Mouse (Mus musculus): ENCODE measurements around the gene Atpaf1.

Atpaf1 gene

DNA sequence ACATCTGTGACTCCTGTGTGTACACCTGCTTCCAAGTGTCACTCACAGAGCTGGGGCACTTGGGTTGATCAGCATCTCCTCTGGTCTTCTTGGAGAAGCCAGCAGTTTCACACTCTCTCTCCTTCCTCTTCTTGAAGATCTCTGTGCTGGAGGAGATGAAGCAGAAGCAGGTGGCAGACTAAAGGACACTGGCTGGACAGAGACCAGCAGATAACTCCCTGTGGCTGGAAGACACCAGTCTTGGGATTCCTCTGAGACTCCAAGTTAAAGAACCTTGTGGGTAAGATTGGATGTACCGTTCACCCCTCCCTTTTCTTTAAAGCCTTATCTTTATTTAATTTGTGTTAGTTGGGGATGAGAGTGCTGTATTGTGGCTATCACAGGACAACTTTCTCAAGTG lies 63.5 kb downstream of the Atpaf1 start:
- no peak for DNase-seq (ENCODE audit: low spot score in 2 of 2)

GRCm38 (mm10) chr4:115848990-115849677 lies 64.5 kb downstream of the Atpaf1 start:
- DNase-seq (ENCODE audit: low spot score in 2 of 2): no peak

DNA sequence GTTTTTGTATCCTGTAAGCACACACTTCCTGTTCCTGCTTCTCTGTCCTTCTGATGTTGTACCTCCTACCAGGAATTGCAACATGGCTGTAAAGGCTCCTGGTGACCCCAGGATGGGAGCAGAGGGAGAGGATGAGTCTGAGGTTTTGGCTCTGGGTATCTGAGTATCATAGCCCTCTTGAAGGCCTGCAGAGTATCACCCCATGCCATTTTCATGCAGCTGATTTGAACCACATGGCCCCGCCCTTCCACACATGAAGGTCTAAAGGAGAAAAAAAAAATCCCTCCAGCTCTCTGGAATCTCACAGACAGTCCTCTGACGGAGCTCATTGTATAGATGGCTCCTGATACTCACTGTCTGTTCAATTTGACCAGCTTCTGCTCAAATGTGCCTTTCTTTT lies 65.5 kb downstream of the Atpaf1 start:
- no peak for DNase-seq (ENCODE audit: low spot score in 2 of 2)

DNA sequence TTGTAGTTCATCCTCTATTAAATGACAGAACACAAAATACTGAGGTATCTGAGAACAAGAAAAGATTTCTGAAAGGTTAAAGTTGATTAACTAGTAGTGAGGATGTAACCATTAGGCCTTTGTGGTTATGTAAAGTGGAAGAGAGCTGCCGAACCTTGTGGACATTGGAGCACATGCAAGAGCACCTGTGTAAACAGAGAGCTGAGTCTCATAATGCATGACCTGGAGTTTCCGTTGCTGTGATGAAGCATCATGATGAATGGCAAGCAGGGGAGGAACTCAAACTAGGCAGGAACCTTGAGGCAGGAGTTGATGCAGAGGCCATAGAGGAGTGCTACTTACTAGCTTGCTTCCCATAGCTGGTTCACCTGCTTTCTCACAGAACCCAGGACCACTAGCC lies 66.0 kb downstream of the Atpaf1 start:
- no peak for DNase-seq (ENCODE audit: low spot score in 2 of 2)

DNA sequence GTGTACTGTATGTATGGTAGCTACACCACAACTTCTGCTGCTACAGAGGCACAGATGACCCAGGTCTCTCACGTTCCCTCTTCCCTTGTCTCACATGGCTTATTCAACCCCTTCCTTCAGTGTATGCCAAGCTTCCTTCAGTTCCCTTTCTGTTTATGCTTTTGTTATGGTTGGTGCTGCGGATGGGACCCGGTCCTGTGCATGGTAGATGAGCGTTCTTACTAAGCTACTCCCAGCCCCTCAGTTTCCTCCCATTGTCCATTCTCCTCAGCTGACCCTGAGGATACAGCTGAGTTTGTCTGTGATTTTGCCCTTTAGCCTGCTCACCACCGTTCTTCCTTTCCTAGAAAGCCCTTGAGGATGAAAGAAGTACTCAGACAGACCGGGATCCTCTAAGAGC lies 67.0 kb downstream of the Atpaf1 start:
- no peak for DNase-seq (ENCODE audit: low spot score in 2 of 2)

GRCm38 (mm10) chr4:115855100-115855499 lies 70.5 kb downstream of the Atpaf1 start:
- no peak for DNase-seq (ENCODE audit: low spot score in 2 of 2)

GRCm38 (mm10) chr4:115855609-115856008 lies 71.0 kb downstream of the Atpaf1 start:
- DNase-seq (ENCODE audit: low spot score in 2 of 2): no peak

GRCm38 (mm10) chr4:115856282-115856681 lies 71.7 kb downstream of the Atpaf1 start:
- no peak for DNase-seq (ENCODE audit: low spot score in 2 of 2)

GRCm38 (mm10) chr4:115857293-115857883 lies 72.8 kb downstream of the Atpaf1 start:
- DNase-seq (ENCODE audit: low spot score in 2 of 2): no peak

DNA sequence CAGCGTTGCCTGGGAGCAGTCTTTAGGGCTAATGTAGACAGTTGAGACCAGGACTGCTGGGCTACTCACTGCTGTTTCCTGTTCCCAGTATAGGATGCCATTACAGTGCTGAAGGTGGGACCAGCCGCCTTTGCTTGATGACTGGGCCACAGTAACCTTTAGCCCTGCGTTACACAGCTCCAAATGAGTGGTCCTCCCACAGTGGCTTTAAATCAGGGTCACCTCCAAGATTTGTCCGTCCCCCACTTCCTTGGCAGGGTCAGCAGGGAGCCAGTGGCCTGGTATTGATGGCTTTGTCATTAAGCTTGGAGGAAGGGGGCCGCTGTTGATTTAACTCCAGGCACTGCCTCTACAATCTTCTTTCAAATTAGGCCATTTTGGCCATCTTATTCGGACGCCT lies 78.7 kb downstream of the Atpaf1 start:
- no peak for DNase-seq (ENCODE audit: low spot score in 2 of 2)

DNA sequence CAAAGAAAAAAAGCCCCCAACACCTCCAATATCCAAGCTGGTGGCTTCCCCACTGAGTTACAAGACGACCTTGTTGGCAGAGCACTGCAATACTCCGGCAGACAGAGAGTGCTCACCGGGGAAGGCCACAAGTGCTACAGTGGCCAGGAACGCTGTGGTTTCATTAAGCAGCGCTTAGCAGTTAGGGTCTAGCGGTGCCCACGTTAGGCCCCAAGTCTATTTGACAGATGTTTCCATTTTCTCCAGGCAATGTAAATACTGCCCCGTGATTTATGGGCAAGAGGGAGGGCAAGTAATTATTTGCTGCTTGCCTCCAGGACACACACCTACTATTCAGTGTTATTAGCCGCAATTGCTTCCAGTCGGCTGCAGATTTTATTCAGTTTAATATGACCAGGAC lies 79.3 kb downstream of the Atpaf1 start:
- DNase-seq (ENCODE audit: low spot score in 2 of 2): no peak
